Mouse (Mus musculus) forebrain, embryonic 11.5 days (tissue): ENCODE results near the gene Spon1. TPM values are rescaled to one million over a fixed set of nuclear protein-coding genes. Genes with fewer than 3 reads are reported as not detected.

Source experiments
- ATAC-seq: fragments of 200-750 bp; cut with Nextera tagmentation; replicated peaks from 2 replicates; pipeline ENCODE4 v1.8.0; 2017; ENCODE audit warnings: moderate TSS enrichment; ENCODE audit not compliant: low FRiP score
- DNase-seq: peaks from one replicate; pipeline ENCODE4 v3.0.0-alpha.2; 2017; ENCODE audit warnings: low spot score
- H3K27ac ChIP-seq: fragments of 300-500 bp; sonication (generic); 2 replicates; pipeline ENCODE4 v1.5.1; 2014; ENCODE audit warnings: low read depth, low read length
- H3K27me3 ChIP-seq: fragments of 300-500 bp; sonication (generic); 2 replicates; pipeline ENCODE4 v1.6.1; 2014; ENCODE audit warnings: mild to moderate bottlenecking, low read length, mixed read lengths; ENCODE audit not compliant: control insufficient read depth, insufficient read depth
- H3K36me3 ChIP-seq: fragments of 300-500 bp; sonication (generic); 2 replicates; pipeline ENCODE4 v1.6.1; 2014; ENCODE audit warnings: mild to moderate bottlenecking, low read length, moderate library complexity, mixed read lengths; ENCODE audit not compliant: control insufficient read depth, insufficient read depth
- H3K4me1 ChIP-seq: fragments of 300-500 bp; sonication (generic); replicated peaks from 2 replicates; pipeline ENCODE4 v1.6.1; 2014; ENCODE audit warnings: low read length, mixed read lengths; ENCODE audit not compliant: control insufficient read depth, insufficient read depth
- H3K4me2 ChIP-seq: fragments of 300-500 bp; sonication (generic); 2 replicates; pipeline ENCODE4 v1.6.1; 2014; ENCODE audit warnings: low read depth, mild to moderate bottlenecking, low read length, moderate library complexity, mixed read lengths; ENCODE audit not compliant: severe bottlenecking
- H3K4me3 ChIP-seq: fragments of 300-500 bp; sonication (generic); 2 replicates; pipeline ENCODE4 v1.5.1; 2014; ENCODE audit warnings: low read depth, low read length
- H3K9ac ChIP-seq: fragments of 300-500 bp; sonication (generic); 2 replicates; pipeline ENCODE4 v1.6.1; 2014; ENCODE audit warnings: low read length
- H3K9me3 ChIP-seq: fragments of 300-500 bp; sonication (generic); 2 replicates; pipeline ENCODE4 v1.6.1; 2016; ENCODE audit warnings: low read length, mixed read lengths; ENCODE audit not compliant: control insufficient read depth
- WGBS: fragments of 180-500 bp; shearing (Covaris S2); extraction: QIAGEN DNeasy Blood & Tissue Kit; methylation state at CpG from one replicate; pipeline ENCODE4 v1.1.7; 2014; 5-methylcytosine and 5-hydroxymethylcytosine counted together
- polyA plus RNA-seq: library from polyadenylated mRNA; unstranded; fragments of >200 nt; fragmentation: Nextera tagmentation; extraction: Ambion mirVana; gene quantifications from 2 replicates; pipeline ENCODE4 v1.2.1, GENCODE M21; 2014

The Spon1 gene
- polyA plus RNA-seq, 1 experiment from 2014 or later: 9.0 TPM

DNA sequence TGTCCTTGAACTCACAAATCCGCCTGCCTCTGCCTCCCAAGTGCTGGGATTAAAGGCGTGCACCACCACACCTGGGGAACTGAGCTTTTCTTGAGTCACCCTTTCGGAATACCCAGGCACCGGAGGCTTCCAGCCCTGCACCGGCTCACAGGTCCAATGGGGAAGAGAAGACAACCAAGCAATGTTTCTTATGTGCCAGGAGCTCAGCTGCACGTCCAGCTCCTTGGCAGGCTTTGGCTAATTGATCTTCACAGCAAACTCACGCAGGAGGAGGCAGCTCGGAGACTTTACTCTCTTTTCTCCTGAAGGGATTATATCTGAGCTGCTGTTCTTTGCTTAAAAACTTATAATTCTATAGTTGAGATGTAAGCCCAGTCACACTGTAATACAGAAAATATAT, 73.6 kb downstream of the Spon1 start:
- Histone ChIP-seq H3K27ac (no peak overlapping the region), H3K4me2 (no peak overlapping the region), H3K27me3 (no peaks in the 10 kb centered on the region), H3K4me1 (no peaks in the 10 kb centered on the region), H3K9me3 (no peaks in the 10 kb centered on the region), H3K36me3 (no peaks in the 10 kb centered on the region), H3K9ac (no peak overlapping the region), H3K4me3 (no peak overlapping the region)
- DNase-seq (no peak), ATAC-seq (no peak)
- WGBS: 83% methylated on average over 8 of the region's 8 CpGs

DNA sequence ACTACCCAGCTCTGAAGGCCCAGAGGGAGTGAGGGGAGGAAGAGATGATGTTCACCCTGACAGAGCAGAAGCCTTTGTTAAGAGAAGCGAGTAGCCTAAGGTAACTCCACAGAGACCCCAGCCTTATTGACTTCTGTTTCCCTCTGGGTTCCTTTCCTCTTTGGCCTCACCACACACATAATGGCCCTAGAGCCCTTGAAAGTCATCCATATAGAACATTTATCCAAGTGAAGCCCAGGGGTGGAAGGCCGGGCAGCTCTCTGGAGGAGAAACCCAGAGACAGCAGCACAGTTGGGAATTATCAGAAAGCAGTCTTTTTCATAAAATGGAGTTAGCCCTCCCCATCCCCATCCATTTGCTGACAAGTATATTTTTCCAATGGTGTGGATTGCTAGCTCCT, 75.7 kb downstream of the Spon1 start:
- H3K9me3 ChIP-seq: no peaks in the 10 kb centered on the region
- DNase-seq: no peak
- no peak overlapping the region for H3K27ac ChIP-seq
- H3K4me2 ChIP-seq: no peak overlapping the region
- ATAC-seq: no peak
- H3K9ac ChIP-seq: no peak overlapping the region
- no peaks in the 10 kb centered on the region for H3K36me3 ChIP-seq
- no peaks in the 10 kb centered on the region for H3K4me1 ChIP-seq
- H3K27me3 ChIP-seq: no peaks in the 10 kb centered on the region
- H3K4me3 ChIP-seq: no peak overlapping the region
- 88% methylated on average over 2 of the region's 2 CpGs for WGBS

DNA sequence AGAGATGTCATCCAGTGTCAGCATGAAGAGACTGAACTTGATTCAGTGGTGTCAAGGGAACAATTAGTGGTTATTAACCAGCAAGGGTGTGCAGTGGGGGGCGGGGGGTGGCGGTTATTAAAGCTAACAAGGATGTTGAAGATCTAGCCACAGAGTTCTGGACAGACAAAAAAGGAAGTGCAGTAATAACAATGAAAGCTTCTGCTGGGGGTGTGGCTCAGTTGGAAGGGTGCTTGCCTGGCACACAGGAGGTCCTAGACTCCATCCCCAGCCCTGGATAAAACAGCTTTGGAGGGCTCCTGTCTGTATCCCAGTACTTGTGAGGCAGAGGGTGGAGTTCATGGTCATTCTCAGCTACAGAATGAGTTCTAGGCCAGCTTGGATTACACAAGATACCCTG, 77.4 kb downstream of the Spon1 start:
- Histone ChIP-seq H3K9me3 (no peaks in the 10 kb centered on the region), H3K27me3 (no peaks in the 10 kb centered on the region), H3K4me1 (no peaks in the 10 kb centered on the region), H3K9ac (no peak overlapping the region), H3K36me3 (no peaks in the 10 kb centered on the region), H3K4me2 (no peak overlapping the region), H3K4me3 (no peak overlapping the region), H3K27ac (no peak overlapping the region)
- WGBS: 73% methylated on average over 2 of the region's 2 CpGs
- DNase-seq (no peak), ATAC-seq (no peak)

DNA sequence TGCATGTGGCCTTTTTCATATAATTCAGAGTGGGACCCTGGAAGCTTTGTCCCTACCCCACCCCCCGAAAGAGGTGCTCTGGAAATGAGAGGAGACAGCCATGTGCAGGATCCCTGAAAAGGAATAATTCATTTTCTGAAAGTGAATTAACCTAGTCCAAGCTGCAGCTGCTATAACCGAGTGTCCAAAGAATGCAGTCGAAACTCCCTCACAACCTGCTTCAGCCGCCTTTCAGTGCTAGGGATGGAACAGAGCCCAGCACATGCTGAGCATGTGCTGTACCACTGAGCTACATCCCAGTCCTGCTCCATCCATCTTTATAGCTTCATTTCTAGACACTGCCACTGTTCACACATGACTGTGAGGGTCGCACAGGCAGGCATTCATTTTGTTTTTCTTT, 79.4 kb downstream of the Spon1 start:
- Histone ChIP-seq H3K27me3 (no peaks in the 10 kb centered on the region), H3K4me3 (no peak overlapping the region), H3K27ac (no peak overlapping the region), H3K4me2 (no peak overlapping the region), H3K36me3 (no peaks in the 10 kb centered on the region), H3K9ac (no peak overlapping the region), H3K4me1 (no peaks in the 10 kb centered on the region), H3K9me3 (no peaks in the 10 kb centered on the region)
- DNase-seq (no peak), ATAC-seq (no peak)
- 82% methylated on average over 5 of the region's 5 CpGs for WGBS

DNA sequence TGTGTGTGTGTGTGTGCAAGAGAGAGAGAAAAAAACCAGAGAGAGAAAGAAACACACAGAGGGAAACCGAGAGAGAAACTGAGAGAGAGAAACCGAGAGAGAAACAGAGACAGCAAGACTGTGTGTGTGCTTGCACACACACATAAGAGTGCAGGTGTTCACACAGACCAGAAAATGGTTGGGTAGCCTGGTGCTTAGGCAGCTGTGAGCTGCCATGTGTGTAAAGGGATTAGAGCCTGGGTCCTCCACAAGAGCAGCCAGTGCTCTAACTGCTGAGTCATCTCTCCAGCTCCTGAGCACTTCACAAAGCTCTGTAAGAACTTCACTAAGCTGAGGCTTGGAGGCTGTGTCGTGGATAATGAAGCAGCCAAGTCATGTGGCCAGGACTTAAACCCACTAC, 80.8 kb downstream of the Spon1 start:
- DNase-seq (no peak), ATAC-seq (no peak)
- Histone ChIP-seq H3K27ac (no peak overlapping the region), H3K4me2 (no peak overlapping the region), H3K9me3 (no peaks in the 10 kb centered on the region), H3K4me3 (no peak overlapping the region), H3K36me3 (no peaks in the 10 kb centered on the region), H3K27me3 (no peaks in the 10 kb centered on the region), H3K4me1 (no peaks in the 10 kb centered on the region), H3K9ac (no peak overlapping the region)
- 43% methylated on average over 3 of the region's 3 CpGs for WGBS

DNA sequence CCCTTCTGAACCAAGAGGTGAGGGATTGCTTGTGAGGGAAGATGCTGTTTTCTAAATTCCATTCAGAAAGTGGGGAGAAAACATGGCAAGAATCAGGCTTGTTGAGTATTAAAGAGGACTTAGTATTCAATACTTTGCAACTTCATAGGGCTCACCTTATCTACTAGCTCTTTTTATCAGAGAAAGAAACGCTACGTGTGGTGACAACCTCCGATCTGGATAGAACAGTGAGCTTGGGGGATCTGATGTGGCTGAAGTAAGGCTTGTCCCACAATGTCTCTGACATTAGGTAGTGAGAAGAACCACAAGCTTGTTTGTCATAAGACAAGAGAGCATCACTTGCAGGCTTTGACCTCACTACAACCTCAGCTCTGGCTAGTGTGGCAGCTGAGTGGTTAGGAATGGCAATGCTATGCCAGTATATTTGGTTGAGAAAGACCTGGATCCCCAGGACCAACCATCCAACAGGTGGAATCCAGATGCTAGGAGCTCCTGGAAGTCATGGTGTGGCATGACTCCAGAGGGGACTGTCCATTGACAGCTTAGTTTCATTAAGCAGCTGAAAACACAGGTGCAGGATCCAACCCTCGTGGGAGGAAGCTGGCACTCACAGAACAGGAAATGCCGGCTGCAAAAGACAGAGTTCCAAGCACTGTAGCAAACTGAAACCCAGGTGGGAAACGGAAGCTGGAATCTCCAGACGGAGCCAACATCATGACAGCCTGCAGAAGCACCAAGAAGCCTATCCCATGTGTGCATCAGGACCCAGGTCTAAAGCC, 81.4 kb downstream of the Spon1 start:
- ATAC-seq (no peak), DNase-seq (no peak)
- H3K4me1 ChIP-seq: no peaks in the 10 kb centered on the region

DNA sequence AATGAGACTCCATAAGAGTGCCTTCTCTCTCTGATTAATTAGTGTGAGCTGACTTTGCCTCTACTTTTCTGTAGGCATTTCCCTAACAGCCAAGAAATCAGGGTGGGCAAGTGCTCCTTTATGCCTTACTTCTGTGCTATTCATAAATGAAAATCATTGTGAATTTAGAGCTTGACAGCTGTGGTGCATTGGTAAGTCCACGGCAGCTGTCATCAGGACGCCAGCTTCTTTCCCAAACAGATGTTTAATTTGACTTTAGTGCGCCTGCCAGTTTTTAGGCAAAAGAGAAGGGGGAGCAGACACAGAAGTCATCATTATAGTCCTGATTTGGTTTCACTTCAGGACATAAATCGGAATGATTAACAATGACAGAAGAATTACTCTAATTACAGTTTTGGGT, 84.6 kb downstream of the Spon1 start:
- no peaks in the 10 kb centered on the region for H3K27me3 ChIP-seq
- DNase-seq (no peak), ATAC-seq (no peak)
- no peak overlapping the region for H3K27ac ChIP-seq
- WGBS: 80% methylated on average over 4 of the region's 4 CpGs
- H3K4me3 ChIP-seq: no peak overlapping the region
- H3K9me3 ChIP-seq: no peaks in the 10 kb centered on the region
- H3K4me2 ChIP-seq: no peak overlapping the region
- no peaks in the 10 kb centered on the region for H3K4me1 ChIP-seq
- no peak overlapping the region for H3K9ac ChIP-seq
- H3K36me3 ChIP-seq: no peaks in the 10 kb centered on the region

More for the DNA sequence above, 81.4 kb downstream of the Spon1 start:
- no peaks in the 10 kb centered on the region for H3K27me3 ChIP-seq
- H3K9me3 ChIP-seq: no peaks in the 10 kb centered on the region
- H3K36me3 ChIP-seq: no peaks in the 10 kb centered on the region
- H3K4me3 ChIP-seq: no peak overlapping the region
- no peak overlapping the region for H3K9ac ChIP-seq
- H3K4me2 ChIP-seq: no peak overlapping the region
- 88% methylated on average over 7 of the region's 7 CpGs for WGBS
- H3K27ac ChIP-seq: no peak overlapping the region

DNA sequence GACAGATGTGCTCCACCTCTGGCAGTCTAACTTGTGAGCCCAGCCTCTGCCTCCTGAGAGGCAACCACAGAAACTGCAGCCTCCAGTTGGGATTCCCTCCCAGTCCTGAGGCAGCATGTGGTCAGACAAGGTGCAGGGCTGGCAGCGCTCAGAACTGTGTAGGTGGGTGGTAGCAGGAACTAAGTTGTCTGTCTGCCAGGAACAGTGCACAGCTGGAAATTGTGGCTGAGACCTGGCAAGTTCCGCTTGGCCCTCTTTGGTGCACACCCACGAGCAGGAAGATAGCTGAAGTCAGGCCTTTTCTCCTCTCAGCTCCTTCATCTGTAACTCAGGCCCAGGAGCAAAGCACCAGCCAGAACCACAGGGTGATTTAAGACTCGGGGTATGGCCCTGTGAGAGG, 89.6 kb downstream of the Spon1 start:
- DNase-seq (no peak), ATAC-seq (no peak)
- no peak overlapping the region for H3K27ac ChIP-seq
- H3K27me3 ChIP-seq: no peaks in the 10 kb centered on the region
- WGBS: 90% methylated on average over 4 of the region's 4 CpGs
- no peaks in the 10 kb centered on the region for H3K4me1 ChIP-seq
- no peaks in the 10 kb centered on the region for H3K36me3 ChIP-seq
- no peak overlapping the region for H3K4me3 ChIP-seq
- H3K9me3 ChIP-seq: no peaks in the 10 kb centered on the region
- no peak overlapping the region for H3K9ac ChIP-seq
- H3K4me2 ChIP-seq: no peak overlapping the region

DNA sequence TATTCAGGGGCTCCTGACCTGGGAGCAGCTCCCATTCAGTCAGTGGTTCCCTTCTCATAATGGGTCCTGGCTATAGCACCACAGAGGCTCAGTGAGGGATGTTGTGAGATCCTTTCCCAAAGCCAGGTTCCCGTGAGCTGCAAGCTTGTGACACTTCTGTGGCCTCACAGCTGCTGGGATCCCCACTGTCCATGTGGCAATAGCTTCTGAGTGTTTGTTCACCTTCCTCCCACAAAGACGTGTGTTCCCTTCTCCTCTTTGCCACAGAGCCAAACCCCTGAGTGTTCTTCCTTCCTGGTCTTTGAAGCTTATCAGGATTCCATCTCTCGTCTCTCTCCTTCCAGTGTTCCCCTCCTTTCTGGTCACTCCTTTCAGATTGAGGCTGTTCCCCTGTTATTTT, 90.3 kb downstream of the Spon1 start:
- WGBS: 77% methylated on average over 3 of the region's 3 CpGs
- no peak overlapping the region for H3K27ac ChIP-seq
- H3K27me3 ChIP-seq: no peaks in the 10 kb centered on the region
- no peak for ATAC-seq
- no peak for DNase-seq
- H3K9ac ChIP-seq: no peak overlapping the region
- H3K4me3 ChIP-seq: no peak overlapping the region
- H3K36me3 ChIP-seq: no peaks in the 10 kb centered on the region
- no peaks in the 10 kb centered on the region for H3K9me3 ChIP-seq
- no peak overlapping the region for H3K4me2 ChIP-seq
- H3K4me1 ChIP-seq: no peaks in the 10 kb centered on the region
